Mouse (Mus musculus) brain, adult 2 months (tissue): ENCODE results near the gene Enkd1.

Experiments
- DNase-seq: peaks from one replicate; pipeline ENCODE4 v3.0.0; 2011; ENCODE audit warnings: low read depth, low spot score

Enkd1 gene

DNA sequence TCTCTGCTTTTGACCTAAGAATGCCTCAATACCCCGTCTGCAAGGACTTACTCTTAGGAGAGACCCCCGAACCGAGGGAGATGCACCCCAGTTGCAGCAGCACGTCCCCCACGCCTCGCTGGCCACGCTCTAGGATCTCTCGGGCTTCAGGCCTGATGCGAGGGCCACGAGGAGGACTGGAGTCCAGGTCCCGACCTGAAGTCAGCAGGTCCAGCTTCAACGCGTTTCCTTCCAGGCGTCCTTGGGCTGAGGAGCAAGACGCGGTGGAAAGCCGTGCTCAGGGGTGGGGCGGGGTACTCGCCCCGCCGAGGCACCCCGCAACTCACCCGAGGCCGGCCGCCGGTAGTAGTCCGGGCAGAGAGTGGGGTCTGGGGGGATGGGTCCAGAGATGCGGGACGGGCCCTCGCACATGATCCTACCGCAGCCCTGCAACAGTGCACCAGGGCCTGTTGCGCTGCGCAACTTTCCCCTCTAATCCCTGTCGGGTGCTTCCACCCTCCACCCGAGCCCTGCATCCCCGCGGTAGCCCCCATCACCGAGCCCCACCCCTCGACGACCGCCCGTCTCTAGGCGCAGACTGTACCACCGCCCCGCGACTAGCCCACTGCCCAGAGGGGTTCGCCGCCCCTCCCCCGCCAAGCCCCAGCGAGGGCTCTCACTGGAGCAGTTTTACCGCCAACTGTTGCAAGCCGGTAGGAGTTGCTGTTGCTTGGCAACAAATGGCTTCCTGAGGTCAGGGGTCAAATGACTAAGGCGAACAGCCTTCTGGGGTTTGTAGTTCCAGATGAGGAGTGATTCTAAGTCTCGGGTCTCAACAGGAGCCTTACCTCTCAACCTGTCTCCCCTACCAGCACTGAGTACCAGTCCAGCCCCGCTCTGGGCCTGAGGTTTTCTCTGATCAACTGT lies at the start of gene Enkd1, which contains the start of gene 4933405L10Rik:
Enkd1 (minus strand) TSS at position 713 of the 906 bp plus-strand sequence.
4933405L10Rik (plus strand) TSS at position 158 of the 906 bp plus-strand sequence.
- peak; percentile 97 for DNase-seq

DNA sequence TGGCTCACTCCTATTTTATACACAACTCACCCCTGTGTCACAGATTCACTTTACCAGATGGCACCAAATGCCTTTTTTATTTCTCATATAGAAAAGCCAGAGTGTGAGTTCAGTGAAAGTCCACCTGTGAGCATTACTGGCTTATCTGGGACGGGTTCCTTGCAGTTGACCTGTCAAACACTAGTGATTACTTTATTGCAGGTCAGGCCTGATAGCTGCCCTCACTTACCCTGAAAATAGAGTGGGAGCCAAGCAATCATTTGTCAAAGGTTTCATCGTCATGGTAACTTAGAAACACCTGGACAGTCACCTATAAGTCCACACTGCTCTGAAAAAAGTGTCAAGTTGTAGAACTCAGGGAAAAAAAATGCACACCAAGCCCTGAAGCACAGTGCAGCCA lies 46.7 kb upstream of the Enkd1 start:
- DNase-seq = no peak

DNA sequence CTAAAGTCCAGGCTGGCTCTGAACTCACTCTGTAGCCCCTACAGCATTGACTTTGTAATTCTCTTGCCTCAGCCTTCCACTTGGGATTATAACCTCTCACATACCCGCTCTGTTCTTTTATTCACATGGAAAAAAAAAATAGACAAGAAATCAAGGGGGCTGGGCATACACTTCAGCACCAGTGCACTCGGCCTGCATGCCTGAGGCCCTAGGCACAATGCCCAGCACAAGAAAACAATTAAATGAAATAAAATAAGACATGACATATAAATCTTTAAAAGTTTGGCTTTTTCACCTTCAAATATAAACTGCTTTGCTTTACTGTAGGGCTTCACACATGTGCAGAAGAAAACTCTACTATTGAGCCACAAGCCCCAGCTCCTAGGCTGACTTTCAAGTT lies 45.9 kb upstream of the Enkd1 start:
- no peak for DNase-seq

DNA sequence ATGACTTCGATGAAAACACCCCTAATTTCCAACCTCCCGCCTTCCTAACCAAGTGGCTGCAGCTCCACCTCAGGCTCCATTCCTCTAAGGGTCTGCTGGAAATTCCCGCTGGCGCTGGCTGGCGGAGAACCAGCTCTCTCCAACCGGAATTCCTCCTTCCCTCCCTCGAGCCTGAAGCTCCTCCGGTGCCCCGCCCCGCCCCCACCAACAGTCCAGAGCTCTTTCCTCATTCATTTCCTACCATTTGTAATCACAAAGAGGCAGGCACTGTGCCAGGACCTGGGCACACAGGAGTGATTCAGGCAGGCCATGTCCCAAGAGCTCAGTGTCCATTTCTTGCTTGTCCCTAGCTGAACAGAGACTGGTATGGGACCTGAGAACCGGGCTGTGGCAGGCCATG lies 42.6 kb upstream of the Enkd1 start:
- peak; percentile 66 for DNase-seq

DNA sequence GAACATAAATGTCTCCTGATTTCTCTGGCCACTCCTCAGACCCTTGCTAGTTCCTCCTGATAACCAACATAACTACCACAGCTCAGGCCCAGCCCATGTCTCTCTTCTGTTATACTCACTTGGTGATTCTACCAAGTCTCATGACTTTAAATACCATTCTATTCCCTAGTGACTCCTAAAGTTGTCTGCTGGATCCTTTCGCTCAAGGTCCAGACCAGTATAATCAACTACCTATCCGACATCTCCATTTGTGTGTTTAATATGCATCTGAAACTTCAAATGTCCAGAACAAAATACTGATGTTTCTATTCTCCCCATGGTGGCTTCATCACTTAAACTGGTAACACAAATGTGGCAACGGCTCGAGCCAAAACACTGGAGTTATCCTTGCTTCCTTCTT lies 35.3 kb upstream of the Enkd1 start:
- DNase-seq = no peak

DNA sequence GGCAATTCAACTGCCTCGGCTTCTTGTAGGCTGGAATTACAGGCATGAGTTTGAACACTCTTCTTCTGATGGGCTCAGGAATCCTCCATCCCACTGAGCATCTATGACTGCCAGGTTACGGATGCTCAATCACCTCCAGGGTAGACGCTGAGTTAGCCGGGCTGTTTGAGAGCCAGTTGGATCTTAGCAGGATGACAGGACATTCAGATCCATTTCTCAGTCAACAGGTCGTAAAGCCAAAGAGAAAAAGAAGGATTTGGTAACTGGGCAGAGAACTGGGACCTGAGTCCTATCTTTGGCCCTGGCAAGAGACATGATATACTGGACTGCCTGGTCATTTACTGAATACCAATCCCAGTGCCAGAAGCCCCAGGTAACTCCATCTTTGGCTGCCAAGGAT lies 31.2 kb upstream of the Enkd1 start:
- no peak for DNase-seq

DNA sequence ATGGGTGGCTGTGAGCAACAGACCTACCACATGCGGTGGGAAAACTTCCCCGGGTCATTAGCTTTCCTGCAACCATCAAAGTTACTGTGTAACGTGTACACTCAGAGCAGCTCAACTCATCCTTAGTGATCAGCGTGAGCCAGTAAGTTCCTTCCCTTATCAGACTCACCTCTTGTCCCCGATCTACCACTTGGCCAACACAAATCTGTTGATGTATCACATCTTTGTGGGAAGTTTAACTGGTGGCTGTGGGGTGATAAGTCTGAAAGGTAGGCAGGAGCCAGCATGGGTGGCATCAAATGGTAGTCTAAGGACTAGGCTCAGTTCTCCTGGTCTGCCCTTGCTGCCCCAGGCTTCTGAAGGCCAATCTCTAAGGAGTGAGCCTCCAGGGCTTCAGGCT lies 24.2 kb upstream of the Enkd1 start:
- no peak for DNase-seq

DNA sequence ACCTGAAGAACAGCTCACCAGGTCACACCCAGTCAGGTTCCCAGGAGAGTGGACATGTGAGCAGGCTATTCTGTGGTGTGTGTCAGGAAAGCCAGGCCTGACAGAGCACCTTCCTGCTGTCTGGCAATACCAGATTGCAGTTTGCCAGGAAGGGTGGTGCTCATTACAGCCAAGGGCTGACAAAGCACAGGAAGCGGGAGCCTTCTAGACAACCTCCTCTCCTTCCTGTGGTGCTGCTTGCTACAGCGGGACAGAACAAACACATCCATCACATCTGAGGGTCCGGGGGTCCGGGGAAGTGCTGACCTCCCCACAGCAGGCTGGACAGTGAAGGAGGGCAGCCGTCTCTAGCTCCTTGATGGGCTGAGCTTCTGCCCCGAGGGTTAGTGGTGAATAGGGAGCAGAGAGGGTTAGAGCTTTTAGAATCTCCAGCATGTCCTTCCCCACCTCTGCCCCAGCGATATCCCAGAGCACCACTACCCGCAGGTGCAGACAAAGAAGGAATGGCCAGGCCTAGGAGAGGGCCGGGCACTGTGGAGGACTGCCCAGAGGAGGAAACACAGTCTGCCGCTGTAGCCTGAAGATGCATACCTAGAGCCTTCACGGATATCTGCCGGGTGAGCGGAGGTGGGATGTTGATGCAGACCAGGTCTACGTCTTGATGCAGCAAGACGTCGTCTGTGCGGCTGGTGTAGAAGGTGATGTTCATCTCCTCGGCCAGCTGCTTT lies 19.6 kb upstream of the Enkd1 start:
- DNase-seq = no peak

DNA sequence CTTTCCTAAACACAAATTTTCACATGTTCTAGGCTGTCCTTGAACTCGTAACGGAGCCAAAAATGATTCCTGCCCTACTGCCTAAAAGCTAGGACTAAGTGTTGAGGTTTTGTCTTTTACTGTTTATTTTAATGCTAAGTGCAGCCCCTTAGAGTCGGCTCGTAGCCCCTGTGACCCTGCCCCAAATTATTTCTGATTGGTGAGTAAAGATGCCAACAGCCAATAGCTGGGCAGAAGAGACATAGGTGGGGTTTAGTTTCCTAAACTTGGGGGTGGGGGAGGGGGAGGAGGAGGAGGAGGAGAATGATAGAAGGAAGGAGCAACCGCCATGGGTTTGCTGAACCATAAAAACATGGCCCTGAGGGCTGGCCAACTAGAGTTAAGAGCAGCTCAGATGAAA lies 17.7 kb upstream of the Enkd1 start:
- DNase-seq = no peak

DNA sequence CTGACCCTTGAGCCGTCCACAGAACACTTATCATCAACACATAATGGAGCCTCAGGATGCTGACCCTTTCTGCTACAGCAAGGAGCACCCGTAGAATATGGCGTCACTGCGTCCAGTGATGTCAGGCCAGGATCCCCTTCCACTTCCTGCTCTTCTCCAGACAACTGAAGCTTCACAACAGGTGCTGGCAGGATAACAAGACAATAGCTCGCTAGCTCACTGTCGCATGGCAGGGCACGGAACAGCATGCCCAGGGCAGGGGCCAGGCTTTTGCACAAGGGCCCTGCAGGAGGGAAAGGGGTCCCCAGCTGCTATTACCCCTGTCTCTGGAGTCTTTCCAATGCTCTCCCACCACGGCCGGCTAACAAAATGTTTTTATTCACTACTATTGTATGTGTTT lies 14.9 kb upstream of the Enkd1 start:
- DNase-seq = no peak

DNA sequence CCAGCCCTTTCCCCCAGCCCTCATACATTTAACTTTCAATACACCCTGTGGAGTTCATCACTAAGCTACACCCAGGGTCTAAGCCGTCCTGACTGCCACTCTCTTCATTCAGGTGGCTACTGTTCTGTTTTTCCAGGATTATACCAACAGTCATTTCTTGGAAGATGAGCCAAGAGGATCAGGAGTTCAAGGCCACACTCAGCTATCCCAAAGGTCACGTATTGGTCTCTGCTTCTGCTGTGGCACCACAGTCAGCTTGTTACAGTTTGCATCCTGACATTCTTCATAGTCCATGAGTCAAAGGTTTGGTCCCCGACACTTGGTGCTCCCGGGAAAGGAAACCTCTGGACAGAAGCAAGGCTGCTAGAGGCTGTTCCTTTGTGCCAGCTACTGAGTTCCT lies 11.6 kb upstream of the Enkd1 start:
- DNase-seq = no peak

DNA sequence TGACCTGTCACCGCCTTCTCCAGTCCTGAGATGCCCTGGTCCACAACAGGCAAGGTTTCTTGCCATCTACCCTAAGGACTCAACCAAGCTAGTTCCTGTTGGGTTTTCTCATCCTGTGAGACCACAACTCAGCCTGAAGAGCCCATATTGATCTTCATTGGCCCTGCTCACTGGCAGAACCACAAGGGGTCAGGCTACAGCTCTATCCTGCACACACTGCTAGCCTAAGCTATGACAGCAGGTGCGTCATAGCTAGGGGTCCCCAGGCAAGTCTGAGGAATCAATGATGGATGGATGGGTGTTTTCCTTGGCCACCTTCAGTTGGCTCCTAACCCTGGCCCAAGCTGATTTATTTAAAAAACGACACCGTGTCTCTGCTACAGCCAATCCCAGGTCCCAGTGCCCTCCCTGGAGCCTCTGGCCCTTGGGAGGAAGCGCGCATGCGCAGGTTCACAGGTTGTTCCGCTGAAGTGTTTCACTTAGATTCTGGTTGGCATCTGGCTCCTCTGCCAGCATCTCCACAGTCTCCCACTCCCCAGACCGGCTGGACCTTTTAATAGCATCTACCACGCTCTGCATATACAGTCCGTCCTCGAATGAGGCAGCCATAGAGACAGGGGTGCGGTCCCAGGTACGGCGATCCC lies 8.4 kb upstream of the Enkd1 start:
- no peak for DNase-seq

DNA sequence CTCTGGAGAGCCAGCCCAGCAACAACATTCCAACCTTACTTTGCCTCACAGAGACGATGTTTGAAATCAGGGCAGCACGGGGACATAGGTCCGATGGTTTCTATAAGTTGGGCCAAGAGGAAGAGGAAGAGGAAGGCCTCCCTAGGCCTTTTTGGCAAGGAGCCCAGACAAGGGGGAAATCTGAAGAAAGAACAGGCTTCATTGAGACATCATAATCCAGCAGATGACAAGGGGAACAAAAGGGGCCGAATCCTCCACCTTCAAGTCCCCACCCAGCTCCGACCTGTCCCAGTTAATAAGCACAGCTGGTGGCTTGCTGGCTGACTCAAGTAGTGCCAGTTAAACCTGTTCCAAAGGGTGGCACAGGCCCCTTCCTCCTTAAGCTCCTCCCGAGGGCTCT lies 7.0 kb upstream of the Enkd1 start:
- DNase-seq = no peak

DNA sequence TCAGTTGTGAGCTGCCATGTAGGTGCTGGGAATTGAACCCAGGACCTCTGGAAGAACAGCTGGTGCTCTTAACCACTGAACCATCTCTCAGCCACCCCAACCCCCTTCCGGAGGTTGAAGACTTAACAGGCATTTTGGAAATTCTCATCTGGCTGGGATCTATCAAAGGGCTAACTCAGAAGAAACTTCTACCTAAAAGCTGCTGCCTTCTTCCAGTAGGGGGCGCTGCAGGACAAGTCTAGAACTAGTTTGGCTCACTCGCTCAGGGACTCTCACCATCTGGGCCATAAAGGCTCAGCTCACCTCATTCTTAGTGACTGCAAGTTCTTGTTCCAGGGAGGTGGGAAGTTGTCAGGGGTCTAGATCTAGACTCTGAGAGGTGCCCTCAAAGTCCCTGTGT lies 6.1 kb upstream of the Enkd1 start:
- DNase-seq = peak; percentile 92

DNA sequence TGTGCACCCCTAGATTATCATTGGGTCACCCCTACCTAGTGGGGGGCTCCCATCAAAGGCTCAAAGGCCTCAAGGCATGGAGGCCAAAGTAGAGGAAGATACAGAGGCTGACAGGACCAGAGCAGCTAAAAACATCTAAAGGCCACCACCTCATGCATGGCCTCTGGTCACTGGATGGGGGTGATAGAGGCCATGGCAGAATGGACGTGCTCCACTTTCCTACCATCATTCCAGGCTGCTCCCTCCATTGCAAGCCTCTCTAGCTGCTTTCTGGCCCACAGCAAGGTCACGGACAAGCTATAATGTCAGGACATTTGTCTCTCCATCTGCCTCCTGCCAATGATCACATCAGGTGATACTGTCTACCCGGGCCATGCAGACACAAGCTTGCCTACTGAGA lies 4.3 kb upstream of the Enkd1 start:
- no peak for DNase-seq

DNA sequence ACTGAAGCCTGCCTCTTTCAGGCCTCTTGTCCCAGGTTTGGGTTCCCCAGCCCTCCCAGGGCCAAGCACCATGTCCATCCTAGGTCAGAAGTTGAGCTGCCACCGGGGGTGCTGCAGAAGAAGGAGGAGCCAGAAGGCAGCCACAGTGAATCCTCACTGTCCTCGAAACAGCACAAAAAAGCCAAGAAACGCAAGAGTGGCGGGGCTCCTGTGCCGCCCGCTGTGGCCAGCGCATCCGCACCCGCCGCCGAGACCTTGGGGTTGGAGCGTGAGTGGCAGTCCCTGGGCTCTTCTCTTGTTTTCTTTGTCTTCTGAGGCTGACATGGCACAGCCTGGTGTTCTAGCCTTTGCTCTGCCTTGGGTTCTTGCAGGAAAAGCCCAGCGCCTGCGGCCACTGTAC lies 1.3 kb upstream of the Enkd1 start:
- DNase-seq = no peak

DNA sequence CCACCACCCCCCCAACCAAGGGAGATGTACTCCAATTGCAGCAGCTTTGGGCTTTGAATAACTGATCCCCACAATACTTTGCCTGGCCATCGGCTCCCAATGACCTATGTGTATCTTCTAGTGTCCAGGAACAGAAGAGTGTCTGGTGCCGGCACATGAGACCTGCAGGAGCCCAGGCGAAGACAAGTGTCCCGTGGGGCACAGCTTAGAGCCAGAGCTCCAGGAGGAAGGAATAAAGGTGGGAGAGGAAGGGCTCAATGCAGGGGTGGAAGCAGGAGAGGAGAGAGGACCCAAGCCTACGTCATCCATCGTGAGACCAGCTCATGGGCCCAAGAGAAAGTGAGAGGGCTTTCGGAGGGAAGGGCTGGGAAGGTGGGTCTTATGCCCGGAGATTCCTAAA lies 665 bp upstream of the Enkd1 start:
- no peak for DNase-seq

DNA sequence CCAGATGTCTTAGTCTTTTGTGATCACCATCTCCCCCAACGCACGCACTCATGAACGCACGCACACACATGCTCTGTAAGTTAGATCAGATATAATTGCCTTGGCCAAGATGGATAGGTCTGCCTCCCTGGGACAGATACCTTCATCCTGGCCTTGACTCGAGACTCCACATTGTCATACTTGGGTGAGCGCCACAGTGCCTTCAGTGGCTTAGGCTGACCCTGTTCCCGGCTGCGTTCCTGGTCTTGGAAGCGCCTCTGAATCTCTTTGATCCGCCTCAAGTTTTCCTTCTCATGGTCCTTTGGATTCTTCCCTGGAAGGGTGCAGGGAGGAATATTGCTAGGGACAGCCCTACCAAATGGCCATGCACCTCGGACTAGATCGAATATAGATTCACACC lies 1.6 kb downstream of the Enkd1 start:
- no peak for DNase-seq

DNA sequence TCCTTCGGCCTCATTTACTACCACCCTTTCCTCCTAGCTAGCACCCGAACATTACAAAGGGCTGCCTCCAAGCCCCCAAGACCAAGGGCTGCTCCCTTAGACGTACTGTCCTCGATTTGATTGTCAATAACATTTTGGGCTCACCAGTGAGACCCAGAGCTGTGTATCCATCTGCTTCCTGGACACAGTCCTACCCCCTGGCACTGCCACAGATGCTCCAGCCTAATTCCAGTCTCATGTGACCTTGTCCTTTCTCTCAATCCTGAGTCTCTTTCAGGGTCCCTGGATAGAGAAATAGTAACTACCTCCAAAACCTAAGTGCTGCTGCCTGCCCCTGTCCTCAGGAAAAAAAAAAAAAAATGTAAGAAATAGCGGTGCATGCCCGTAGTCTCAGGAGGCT lies 3.1 kb downstream of the Enkd1 start:
- peak; percentile 93 for DNase-seq

DNA sequence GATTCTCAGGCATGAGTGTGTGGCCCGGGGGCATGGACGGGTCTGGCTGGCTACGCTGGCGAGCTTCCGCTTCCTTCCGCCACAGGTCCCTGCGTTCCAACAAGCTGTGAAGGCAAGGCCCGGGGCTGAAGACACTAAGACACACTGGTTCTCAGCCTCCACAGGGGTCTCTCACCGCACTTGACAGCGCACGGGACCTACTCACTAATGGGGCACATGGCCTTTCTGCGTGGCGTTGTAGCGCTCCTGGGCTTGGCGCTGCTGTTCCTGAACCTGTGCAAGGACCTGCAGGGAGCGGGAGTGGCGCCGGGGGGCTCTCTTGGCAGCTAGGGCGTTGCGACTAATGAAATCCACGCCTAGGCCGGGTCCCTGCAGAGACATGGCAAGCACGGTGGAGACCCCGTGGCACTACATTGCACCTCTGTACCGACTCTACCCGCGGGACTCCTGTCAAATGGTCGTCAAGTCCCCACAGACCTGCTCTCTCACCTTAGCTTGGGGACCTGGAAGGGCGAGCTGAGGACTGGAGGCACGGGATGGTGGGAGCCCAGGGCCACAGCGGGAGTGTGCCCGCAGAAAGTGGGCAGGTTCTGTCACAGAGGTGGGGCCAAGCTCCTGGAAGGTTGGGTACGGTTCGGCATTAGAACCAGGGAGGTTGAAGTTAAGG lies 3.7 kb downstream of the Enkd1 start:
- no peak for DNase-seq

DNA sequence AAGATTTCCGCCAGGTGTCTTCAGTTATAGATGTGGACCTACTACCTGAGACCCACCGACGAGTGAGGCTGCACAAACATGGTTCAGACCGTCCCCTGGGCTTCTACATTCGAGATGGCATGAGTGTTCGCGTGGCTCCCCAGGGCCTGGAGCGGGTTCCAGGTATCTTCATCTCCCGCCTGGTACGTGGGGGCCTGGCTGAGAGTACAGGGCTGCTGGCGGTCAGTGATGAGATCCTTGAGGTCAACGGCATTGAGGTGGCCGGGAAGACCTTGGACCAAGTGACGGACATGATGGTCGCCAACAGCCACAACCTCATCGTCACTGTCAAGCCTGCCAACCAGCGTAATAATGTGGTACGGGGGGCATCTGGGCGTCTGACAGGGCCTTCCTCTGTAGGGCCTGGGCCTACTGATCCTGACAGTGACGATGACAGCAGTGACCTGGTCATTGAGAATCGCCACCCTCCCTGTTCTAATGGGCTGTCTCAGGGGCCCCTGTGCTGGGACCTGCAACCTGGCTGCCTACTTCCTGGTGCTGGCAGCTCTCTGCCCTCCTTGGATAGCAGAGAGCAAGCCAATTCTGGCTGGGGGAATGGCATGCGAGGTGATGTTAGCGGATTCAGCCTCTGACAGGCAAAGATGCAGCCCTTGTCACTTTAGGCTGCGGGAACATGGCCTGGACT lies 5.1 kb downstream of the Enkd1 start:
- peak; percentile 57 for DNase-seq
